Mouse (Mus musculus): Measurements from ENCODE around the gene Gm9508. TPM values are rescaled to one million over a fixed set of nuclear protein-coding genes. Genes with fewer than 3 reads are reported as not detected.
"Not testable (repeated sequence)": the region's sequence is repeated elsewhere in the genome, so short reads cannot be mapped to it uniquely, and the experiment has no call there.

The Gm9508 gene
- not detected for total RNA-seq (2021)

DNA sequence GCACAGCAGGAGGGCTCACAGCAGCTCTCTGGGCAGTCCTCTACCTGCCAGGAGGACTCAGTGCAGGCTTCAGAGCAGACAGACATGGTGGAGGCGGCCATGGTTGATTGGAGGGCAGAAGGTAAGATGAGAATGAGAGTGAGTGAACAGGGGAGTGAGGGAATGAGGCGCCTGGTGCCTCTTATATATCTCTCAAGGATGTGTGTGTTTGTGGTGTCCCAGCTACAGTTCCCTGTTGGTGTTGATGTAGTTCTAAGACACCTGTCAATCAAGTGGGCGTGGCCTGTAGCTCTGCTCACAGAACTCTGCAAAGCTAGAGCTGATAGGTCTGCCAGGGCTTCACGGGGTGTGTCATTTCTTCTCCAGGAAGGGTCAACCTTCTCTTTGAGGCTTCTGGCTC, at the start of gene Gm9508:
Gene Gm9508 (minus strand): TSS at position 101 of the 400 bp plus-strand sequence.
- intact Hi-C loops (cut with DNase I), result no loop called here
- DNase-seq (ENCODE audit: extremely low spot score in 1 of 2, low spot score in 2 of 2), result no peak

DNA sequence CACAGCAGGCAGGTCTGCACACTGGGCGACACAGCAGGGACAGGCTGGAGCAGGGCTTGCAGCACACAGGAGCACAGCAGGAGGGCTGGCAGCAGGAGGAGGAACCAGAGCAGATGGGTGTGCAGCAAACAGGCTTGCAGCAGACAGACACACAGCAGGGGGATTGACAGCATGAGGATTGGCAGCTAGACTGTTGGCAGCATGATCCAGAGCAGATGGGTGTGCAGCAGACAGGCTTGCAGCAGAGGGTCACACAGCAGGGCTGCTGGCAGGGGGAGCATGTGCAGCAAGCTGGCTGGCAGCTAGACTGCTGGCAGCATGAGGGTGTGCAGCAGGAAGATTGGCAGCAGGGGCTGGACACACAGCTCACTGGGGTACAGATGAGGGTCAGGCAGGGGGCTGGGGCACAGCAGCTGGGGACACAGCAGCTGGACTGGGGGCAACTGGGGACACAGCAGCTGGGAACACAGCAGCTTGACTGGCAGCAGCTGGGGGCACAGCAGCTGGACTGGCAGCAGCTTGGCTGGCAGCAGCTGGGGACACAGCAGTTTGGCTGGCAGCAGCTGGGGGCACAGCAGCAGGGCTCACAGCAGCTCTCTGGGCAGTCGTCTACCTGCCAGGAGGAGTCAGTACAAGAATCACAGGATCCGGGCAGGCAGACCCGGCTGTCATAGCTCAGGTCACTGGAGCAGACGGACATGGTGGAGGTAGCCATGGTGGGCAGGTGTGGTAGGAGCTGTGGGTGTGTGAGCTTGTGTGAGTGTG, 45.1 kb upstream of the Gm9508 start, which contains the start of gene Gm18596:
Gene Gm18596 (minus strand): TSS at position 715 of the 765 bp plus-strand sequence.
- intact Hi-C loops (cut with DNase I); DNase-seq (ENCODE audit: extremely low spot score in 1 of 2, low spot score in 2 of 2): not testable (repeated sequence)

DNA sequence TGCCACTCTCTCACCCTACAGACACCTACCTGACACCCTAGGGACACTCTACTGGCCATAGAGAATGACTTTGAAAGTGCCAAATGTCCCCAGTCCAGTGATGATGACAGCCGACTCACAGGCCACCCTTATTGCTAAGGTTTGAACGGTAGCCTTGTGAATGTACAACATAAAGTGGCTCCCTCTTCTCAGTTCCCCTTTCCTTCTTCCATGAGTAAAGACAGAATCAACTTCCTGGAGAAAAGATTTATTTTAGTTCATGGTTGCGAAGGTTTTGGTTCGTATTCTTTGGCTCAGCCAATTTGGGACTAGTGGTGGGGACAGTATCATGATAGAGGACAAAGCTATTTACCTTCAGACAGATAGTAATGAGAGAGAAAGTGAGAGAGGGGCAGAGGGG, 41.9 kb upstream of the Gm9508 start:
- intact Hi-C loops (cut with DNase I), result no loop called here
- no peak for DNase-seq (ENCODE audit: extremely low spot score in 1 of 2, low spot score in 2 of 2)

DNA sequence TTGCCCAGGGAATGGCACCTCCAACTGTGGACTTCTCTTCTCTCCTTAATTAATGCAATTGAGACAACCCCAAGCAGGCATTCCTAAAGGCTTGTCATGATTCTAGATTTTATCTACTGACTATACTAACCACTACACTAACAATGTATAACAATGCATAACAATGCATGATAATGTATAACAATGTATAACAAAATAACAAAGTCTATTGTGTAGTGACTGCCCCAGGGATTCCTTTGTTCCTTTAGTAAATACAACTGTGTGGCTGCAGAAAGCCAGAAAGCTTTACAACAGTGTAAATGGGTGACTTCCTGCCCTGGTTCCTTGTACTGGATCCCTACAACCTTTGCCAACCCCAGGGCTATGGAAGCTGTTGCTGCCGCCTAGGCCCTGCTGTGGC, 38.9 kb upstream of the Gm9508 start:
- intact Hi-C loops (cut with DNase I), result no loop called here

DNA sequence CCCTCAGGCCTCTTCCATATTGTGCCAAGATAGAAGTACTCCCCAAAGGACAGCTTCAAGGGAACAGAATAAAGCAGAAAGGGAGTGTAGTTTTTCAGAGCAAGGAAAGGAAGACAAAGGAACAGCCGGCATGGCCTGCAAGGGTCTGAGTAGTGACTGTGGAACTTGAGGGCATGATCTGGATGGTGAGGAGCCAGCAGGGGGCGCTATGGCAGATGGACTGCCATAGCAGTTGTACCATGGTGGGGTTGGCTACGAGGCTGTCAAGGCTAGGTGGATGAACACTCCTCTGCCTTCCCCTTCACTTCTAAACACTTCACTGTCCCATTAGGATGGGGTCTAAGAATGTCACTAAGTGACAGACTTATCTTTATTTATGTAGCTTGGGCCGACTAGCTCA, 32.2 kb upstream of the Gm9508 start:
- no peak for DNase-seq (ENCODE audit: extremely low spot score in 1 of 2, low spot score in 2 of 2)
- intact Hi-C loops (cut with DNase I), result no loop called here

More for the DNA sequence above, 38.9 kb upstream of the Gm9508 start:
- DNase-seq (ENCODE audit: extremely low spot score in 1 of 2, low spot score in 2 of 2), result no peak

DNA sequence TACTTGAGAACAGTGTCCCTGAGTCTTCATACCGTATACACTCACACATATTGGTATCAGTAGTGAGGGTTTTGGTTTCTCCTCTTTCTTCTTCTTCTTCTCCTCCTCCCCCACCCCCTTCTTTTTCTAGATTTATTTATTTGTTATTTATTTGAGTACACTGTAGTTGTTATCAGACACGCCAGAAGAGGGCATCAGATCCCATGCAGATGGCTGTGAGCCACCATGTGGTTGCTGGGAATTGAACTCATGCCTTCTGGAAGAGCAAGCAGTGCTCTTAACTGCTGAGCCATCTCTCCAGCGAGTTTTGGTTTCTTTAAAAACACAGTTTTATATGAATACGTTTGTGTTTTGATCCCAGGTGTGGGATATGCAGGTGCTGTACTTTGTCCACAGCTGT, 31.2 kb upstream of the Gm9508 start:
- DNase-seq (ENCODE audit: extremely low spot score in 1 of 2, low spot score in 2 of 2), result no peak
- intact Hi-C loops (cut with DNase I), result no loop called here

DNA sequence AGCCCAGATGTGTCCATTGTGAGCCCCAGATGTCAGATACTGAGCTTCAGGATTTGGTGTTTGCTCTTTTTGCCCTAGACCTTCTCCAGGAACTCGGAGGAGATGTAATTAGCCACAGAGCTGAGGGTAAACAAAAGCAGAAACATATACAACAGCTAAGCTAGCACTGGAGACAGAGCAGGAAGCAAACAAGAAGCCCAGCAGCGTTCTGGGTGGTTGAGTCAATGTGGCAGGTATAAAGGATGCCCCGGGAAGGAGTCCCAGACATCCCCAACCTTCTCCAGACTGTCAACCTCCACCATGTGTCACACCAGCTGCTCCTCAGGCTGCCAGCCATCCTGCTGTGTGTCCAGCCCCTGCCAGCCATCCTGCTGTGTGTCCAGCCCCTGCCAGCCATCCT, 29.2 kb upstream of the Gm9508 start, which contains the start of gene Gm10100:
Gene Gm10100 (plus strand): TSS at position 301 of the 400 bp plus-strand sequence.
- no peak for DNase-seq (ENCODE audit: extremely low spot score in 1 of 2, low spot score in 2 of 2)
- intact Hi-C loops (cut with DNase I), result no loop called here

DNA sequence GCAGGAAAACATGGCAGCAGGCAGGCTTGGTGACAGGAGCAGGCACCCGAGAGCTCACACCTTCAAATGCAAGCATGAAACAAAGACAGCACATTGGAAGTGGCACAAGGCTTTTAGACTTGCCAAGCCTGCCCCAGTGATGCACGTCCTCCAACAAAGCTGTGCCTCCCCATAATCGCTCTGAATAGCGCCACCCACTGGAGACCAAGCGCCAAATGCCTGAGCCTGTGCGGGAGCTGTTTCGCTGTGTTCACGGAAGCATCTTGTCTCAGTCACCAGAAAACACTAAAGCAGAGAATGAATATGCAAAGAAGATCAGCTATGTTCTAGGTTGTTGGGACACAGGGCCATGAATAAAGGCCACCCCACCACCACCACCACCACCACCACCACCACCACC, 27.8 kb upstream of the Gm9508 start:
- no peak for DNase-seq (ENCODE audit: extremely low spot score in 1 of 2, low spot score in 2 of 2)
- intact Hi-C loops (cut with DNase I), result no loop called here

DNA sequence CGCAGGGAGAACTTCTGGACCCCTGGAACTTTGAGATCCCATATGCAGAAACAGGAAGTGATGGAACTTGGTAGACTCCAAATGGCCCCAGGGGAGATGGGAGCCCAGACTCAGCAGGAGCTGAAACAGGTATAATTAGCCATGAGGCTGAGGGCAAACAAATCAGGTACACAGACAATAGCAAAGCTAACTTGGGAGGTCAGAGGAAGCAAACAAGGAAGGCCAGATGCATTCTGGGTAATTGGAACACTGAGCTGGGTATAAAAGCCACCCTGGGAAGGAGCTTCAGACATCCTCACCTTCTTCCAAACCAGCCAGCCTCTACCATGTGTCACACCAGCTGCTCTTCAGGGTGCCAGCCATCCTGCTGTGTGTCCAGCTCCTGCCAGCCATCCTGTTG, 23.3 kb upstream of the Gm9508 start, which contains the start of gene Krtap12-1:
Gene Krtap12-1 (plus strand): TSS at position 301 of the 400 bp plus-strand sequence.
- DNase-seq (ENCODE audit: extremely low spot score in 1 of 2, low spot score in 2 of 2); intact Hi-C loops (cut with DNase I): not testable (repeated sequence)

DNA sequence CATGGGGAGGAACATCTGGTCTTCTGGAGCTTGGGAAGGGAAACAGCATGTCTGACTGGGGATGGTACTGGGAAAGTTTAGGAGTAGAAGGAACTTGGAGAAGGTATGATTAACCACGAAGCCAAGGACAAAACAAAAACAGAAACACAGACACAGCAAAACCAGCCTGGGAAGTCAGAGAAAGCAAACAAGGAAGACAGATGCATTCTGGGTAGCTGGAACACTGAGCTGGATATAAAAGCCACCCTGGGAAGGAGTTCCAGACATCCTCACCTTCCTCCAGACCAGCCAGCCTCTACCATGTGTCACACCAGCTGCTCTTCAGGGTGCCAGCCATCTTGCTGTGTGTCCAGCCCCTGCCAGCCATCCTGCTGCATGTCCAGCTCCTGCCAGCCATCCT, 18.5 kb upstream of the Gm9508 start, which contains the start of gene Gm10142:
Gene Gm10142 (plus strand): TSS at position 301 of the 400 bp plus-strand sequence.
- intact Hi-C loops (cut with DNase I), result no loop called here
- no peak for DNase-seq (ENCODE audit: extremely low spot score in 1 of 2, low spot score in 2 of 2)

DNA sequence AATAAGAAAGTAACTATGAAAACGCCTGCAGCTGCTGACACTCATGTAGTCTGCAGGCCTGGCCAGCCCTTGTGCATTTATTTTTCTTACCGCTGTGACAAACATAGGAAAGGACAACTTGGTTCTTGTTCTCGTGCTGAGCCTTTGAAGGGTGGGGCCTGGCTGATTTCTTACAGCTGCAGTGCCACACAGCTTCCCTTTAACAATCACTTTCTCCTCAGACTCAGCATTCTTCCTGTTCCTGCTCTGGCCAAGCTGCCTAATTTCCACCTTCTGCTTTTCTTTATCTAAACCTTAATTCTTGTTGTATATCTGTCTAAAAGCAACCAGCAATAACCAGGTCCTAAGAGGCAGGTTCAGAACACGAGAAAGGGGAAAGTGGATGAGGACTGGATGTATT, 16.7 kb upstream of the Gm9508 start:
- no peak for DNase-seq (ENCODE audit: extremely low spot score in 1 of 2, low spot score in 2 of 2)
- intact Hi-C loops (cut with DNase I), result no loop called here

DNA sequence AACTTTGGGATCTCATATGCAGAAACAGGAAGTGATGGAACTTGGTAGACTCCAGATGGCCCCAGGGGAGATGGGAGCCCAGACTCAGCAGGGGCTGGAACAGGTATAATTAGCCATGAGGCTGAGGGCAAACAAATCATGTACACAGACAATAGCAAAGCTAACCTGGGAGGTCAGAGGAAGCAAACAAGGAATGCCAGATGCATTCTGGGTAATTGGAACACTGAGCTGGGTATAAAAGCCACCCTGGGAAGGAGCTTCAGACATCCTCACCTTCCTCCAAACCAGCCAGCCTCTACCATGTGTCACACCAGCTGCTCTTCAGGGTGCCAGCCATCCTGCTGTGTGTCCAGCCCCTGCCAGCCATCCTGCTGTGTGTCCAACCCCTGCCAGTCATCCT, 14.1 kb upstream of the Gm9508 start, which contains the start of gene Gm10024:
Gene Gm10024 (plus strand): TSS at position 301 of the 400 bp plus-strand sequence.
- intact Hi-C loops (cut with DNase I); DNase-seq (ENCODE audit: extremely low spot score in 1 of 2, low spot score in 2 of 2): not testable (repeated sequence)

DNA sequence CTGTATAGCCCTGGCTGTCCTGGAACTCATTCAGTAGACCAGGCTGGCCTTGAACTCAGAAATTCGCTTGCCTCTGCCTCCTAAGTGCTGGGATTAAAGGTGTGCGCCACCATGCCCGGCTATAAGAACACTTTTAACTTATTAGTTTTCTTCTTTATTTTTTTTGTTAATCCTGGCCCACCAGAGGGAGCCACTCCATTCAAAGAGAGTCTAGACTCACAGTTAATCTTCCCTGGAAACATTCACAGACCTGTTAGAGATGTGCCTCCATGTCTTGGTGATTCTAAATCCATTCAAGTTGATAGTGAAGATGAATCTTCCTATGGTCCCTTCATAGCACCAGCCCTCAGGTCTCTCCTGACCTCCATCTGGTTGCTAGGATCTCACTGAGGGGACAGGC, 12.8 kb upstream of the Gm9508 start:
- no peak for DNase-seq (ENCODE audit: extremely low spot score in 1 of 2, low spot score in 2 of 2)
- intact Hi-C loops (cut with DNase I), result no loop called here

DNA sequence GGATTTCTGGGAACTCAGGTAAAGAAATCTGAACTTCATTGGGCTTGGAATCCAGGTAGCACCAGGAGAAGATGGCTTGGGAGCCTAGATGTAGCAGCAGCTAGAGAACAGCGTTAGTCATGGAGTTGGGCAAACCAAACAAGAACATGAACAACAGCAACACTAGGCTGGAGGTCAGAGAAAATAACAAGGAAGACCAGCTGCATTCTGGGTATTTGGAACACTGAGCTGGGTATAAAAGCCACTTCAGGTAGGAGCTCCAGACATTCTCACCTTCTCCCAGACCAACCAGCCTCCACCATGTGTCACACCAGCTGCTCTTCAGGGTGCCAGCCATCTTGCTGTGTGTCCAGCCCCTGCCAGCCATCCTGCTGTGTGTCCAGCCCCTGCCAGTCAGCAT, 9.3 kb upstream of the Gm9508 start, which contains the start of gene Gm10272:
Gene Gm10272 (plus strand): TSS at position 301 of the 400 bp plus-strand sequence.
- no peak for DNase-seq (ENCODE audit: extremely low spot score in 1 of 2, low spot score in 2 of 2)
- intact Hi-C loops (cut with DNase I), result no loop called here

DNA sequence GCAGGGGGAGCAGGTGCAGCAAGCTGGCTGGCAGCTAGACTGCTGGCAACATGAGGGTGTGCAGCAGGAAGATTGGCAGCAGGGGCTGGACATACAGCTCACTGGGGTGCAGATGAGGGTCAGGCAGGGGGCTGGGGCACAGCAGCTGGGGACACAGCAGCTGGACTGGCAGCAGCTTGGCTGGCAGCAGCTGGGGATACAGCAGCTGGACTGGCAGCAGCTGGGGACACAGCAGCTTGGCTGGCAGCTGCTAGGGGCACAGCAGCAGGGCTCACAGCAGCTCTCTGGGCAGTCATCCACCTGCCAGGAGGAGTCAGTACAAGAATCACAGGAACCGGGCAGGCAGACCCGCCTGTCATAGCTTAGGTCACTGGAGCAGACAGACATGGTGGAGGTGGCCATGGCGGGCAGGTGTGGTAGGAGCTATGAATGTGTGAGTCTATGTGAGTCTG, 6.7 kb downstream of the Gm9508 start, which contains the start of gene Gm19402:
Gene Gm19402 (minus strand): TSS at position 402 of the 452 bp plus-strand sequence.
- DNase-seq (ENCODE audit: extremely low spot score in 1 of 2, low spot score in 2 of 2); intact Hi-C loops (cut with DNase I): not testable (repeated sequence)

DNA sequence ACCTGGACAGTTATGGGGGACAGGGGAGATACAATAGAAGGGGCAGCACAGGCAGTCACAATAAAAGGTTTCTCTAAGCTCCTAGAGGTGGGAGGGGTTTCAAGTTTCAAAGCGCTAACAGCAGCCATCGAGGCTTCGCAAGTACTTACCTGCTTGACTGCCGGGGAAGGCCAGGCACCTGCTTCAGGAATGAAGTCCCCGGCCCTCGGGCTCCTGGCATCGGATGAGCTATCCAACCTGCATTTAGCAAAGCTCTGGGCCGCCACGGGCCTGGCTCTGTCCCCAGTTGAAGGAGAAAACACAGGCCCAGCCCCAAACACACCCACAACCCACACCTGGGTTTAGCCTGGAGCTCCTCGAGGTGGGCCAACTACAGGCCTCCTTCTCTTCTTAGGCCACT, 10.0 kb downstream of the Gm9508 start:
- intact Hi-C loops (cut with DNase I), result no loop called here
- no peak for DNase-seq (ENCODE audit: extremely low spot score in 1 of 2, low spot score in 2 of 2)

DNA sequence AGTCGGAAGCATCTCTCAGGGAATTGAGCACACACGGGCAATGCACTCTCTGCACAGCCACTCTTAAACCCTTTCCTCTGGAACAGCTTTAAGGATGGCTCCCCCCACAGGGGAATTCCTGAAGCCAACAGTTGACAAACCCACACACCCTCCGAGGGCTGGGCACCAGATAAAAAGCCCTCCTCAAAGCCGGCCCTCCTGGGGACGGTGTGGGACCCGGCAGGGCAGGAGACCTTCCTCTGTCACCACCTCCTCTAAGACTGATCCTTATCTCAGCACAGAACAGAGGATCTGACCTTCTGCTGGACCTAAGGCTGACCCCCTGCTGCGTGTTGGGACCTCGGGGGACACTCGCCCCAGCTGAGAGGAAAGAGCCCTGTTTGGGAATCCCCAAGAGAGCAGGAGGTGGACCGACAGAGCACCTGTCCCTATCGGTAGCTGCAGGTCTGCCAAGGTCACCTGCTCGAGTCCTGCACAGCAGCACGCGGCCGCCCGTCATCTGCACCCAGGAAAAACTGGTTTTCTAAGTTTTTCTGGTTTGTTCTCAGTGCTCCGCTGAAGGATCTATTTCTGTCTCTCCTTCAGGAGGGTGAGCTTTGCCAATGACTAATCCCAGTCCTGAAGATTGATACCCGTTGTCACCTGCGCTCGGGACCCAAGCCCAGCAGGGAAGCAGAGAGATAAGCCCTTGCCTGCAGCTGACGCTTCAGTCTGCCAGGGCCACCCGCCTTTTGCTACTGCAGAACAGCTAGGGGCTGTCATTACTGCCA, 11.0 kb downstream of the Gm9508 start, which contains the start of gene Tspear:
Gene Tspear (plus strand): TSS at position 675 of the 770 bp plus-strand sequence.
- DNase-seq (ENCODE audit: extremely low spot score in 1 of 2, low spot score in 2 of 2), result no peak
- intact Hi-C loops (cut with DNase I), result no loop called here

DNA sequence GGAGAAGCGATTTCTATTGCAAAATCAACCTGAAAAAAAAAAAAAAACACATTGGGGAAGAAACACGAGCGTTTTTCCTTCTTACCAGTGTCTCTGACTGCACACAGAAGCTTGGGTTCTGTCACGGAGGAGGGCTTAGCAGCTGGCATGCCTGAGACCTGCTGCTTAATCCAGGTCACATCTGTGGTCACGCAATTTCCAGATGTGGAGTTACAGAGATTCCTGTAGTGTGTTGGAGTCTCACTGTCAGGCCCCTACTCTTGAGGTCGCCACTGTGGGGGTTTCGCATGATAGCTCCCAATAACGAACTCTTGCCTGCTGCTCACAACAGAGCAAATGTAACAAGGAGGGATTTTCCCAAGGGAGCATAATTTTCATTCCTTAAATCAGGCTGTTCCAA, 12.9 kb downstream of the Gm9508 start:
- intact Hi-C loops (cut with DNase I), result no loop called here
- no peak for DNase-seq (ENCODE audit: extremely low spot score in 1 of 2, low spot score in 2 of 2)

DNA sequence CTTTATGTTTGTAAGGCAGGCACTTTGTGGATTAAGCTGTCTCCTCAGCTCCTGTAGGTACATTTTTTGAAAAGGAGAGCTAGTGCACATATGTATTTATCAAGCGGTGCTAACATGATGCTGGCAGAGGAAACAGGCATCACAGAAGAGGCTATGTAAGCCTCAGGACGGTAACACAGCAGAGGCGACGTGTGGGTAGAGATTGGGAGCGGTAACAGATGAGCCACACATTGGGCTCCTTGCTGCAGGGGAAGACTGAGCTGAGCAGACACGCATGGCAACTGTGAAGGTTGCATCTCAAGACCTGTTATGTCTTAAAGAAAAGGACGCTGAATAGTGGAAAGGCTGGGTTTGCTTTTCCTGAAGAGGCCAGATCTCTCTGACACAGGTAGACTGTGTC, 14.0 kb downstream of the Gm9508 start:
- no peak for DNase-seq (ENCODE audit: extremely low spot score in 1 of 2, low spot score in 2 of 2)
- intact Hi-C loops (cut with DNase I), result no loop called here
